Mouse (Mus musculus): ENCODE measurements around the gene Ren1. TPM values are rescaled to one million over a fixed set of nuclear protein-coding genes. Genes with fewer than 3 reads are reported as not detected.

Gene Ren1
- total and polyA plus RNA-seq, 2 experiments from 2014 or later: 0.07 TPM; not detected in 1

DNA sequence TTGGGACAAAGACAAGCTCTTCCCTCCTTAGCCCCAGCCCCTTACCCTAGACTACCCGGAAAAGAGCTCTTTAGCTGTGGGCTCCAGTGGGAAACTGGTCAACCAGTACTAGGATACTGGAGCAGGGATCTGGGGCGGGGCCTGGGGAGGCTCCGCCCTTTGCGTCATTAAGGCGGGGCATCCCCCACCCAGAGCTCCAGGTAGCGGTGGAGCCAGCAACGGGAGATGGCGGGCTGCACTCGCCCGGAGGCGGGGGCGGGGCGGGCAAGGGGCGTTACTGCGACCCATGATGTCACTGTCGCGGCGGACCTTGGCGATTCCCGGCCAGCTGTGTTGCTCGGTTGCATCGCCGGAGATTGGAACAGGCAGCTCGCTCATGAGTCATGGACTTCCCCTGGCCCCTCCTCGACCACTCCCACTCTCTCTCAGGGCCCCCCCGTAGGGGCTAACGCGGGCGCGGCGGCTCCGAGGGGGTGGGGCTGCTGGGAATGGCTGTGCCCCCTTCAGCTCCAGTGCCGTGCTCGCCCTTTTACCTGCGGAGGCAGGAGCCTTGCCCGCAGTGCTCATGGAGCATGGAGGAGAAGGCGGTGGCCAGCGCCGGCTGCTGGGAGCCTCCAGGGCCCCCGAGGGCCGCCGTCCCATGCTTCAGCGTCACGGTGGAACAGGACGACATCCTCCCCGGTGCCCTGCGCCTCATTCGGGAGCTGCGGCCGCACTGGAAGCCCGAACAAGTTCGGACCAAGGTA lies 13.1 kb downstream of the Ren1 start, which contains the start of gene Etnk2:
Gene Etnk2, plus strand, starts transcription at position 297 of the 746 bp plus-strand sequence.
- H3K27ac ChIP-seq (ENCODE audit: low read depth): no peak within 1 kb of the TSS
- peaks cover 29% of the 10 kb centered on the region for H3K4me1 ChIP-seq (ENCODE audit: control insufficient read depth, insufficient read depth)
- H3K36me3 ChIP-seq (replicated peaks; ENCODE audit: control insufficient read depth, insufficient read depth, low read length): no peaks in the 10 kb centered on the region
- no peaks in the 10 kb centered on the region for H3K9me3 ChIP-seq (replicated peaks; ENCODE audit: control insufficient read depth, low read length)
- H3K27me3 ChIP-seq (ENCODE audit: control insufficient read depth, insufficient read depth, low read length): peaks cover 31% of the 10 kb centered on the region
- 1% methylated on average over 48 of the region's 52 CpGs for WGBS
- peak; percentile 66 for DNase-seq (ENCODE audit: low spot score)
- ATAC-seq (ENCODE audit: insufficient read depth, low read depth): peak; percentile 59
- peak within 1 kb of the TSS; percentile 60 for H3K4me3 ChIP-seq (ENCODE audit: low read depth, low read length)
- TF ChIP-seq CTCF (IDR thresholded peaks at IDR 0.05; ENCODE audit: low read depth) (no peak), EP300 (IDR thresholded peaks at IDR 0.05; ENCODE audit: low read depth) (no peak)
- peak within 1 kb of the TSS; percentile 97 for H3K4me2 ChIP-seq (ENCODE audit: low read depth, low read length)
- peak within 1 kb of the TSS; percentile 41; the same call in 1 of the 2 replicates for H3K9ac ChIP-seq (replicated peaks; ENCODE audit: low read depth, low read length)

DNA sequence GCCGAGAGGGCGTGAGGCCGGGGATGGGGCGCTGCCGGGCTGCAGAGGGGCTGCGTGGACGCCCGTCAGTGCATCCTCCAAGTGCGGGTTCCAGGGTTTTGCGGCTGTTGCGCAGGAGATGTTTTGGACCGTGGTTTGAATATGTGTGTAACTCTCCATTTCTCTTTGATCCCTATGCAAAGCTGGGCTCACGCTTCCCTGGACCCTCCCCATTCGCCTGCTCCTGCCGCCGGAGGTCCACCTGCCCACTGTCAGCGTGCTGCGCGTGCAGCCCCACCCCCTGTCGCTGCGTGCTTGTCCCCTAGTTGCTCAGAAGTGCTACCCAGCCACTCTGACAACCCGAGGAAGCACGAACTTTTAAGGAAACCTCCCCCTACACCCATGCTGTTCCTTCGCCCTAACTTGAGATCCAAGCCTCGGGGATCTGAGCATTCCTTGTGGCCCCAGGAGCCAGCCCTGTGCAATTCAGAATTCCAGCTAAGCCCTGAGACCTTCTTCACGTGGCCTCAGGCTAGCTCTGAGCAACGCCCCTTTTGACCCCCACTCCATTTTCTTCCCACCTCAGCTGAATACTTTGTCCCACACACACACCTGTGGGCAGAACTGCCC lies 13.8 kb downstream of the Ren1 start:
- H3K27ac ChIP-seq (ENCODE audit: low read depth): no peak overlapping the region
- TF ChIP-seq CTCF (IDR thresholded peaks at IDR 0.05; ENCODE audit: low read depth): no peak
- no peak for TF ChIP-seq EP300 (IDR thresholded peaks at IDR 0.05; ENCODE audit: low read depth)
- H3K9me3 ChIP-seq (replicated peaks; ENCODE audit: control insufficient read depth, low read length): no peaks in the 10 kb centered on the region
- H3K4me2 ChIP-seq (ENCODE audit: low read depth, low read length): peak overlapping the region; percentile 97
- peaks cover 29% of the 10 kb centered on the region for H3K4me1 ChIP-seq (ENCODE audit: control insufficient read depth, insufficient read depth)
- peaks cover 31% of the 10 kb centered on the region for H3K27me3 ChIP-seq (ENCODE audit: control insufficient read depth, insufficient read depth, low read length)
- H3K4me3 ChIP-seq (ENCODE audit: low read depth, low read length): peak overlapping the region; percentile 60
- H3K36me3 ChIP-seq (replicated peaks; ENCODE audit: control insufficient read depth, insufficient read depth, low read length): no peaks in the 10 kb centered on the region
- no peak for ATAC-seq (ENCODE audit: insufficient read depth, low read depth)
- no peak for DNase-seq (ENCODE audit: low spot score)
- peak overlapping the region; percentile 41; the same call in 1 of the 2 replicates for H3K9ac ChIP-seq (replicated peaks; ENCODE audit: low read depth, low read length)
- 8% methylated on average over 27 of the region's 27 CpGs for WGBS

DNA sequence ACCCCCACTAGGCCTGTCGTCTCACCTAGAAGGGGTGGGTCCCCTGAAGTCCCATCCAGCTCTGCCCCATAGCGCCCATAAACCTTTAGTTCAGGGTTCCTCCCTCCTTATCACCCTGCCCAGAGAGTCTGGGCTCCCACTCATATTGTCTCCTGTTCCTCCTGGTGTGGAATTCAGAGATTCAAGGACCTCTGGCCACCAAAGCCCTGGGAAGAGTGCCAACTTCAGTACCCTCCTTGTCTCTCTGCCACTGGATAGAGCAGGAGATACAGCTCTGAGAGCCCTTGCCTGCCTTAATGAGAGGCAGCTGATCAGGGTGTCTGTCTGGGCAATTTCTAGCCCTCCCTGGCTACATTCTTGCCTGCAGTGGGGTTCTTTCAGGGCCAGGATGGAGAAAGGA lies 14.6 kb downstream of the Ren1 start:
- no peak overlapping the region for H3K9ac ChIP-seq (replicated peaks; ENCODE audit: low read depth, low read length)
- WGBS: 35% methylated on average over 2 of the region's 2 CpGs
- no peak overlapping the region for H3K4me2 ChIP-seq (ENCODE audit: low read depth, low read length)
- ATAC-seq (ENCODE audit: insufficient read depth, low read depth) (no peak), DNase-seq (ENCODE audit: low spot score) (no peak)
- H3K9me3 ChIP-seq (replicated peaks; ENCODE audit: control insufficient read depth, low read length): no peaks in the 10 kb centered on the region
- no peak overlapping the region for H3K4me3 ChIP-seq (ENCODE audit: low read depth, low read length)
- no peak overlapping the region for H3K27ac ChIP-seq (ENCODE audit: low read depth)
- peaks cover 29% of the 10 kb centered on the region for H3K4me1 ChIP-seq (ENCODE audit: control insufficient read depth, insufficient read depth)
- no peaks in the 10 kb centered on the region for H3K36me3 ChIP-seq (replicated peaks; ENCODE audit: control insufficient read depth, insufficient read depth, low read length)
- TF ChIP-seq CTCF (IDR thresholded peaks at IDR 0.05; ENCODE audit: low read depth): no peak
- TF ChIP-seq EP300 (IDR thresholded peaks at IDR 0.05; ENCODE audit: low read depth): no peak
- peaks cover 28% of the 10 kb centered on the region for H3K27me3 ChIP-seq (ENCODE audit: control insufficient read depth, insufficient read depth, low read length)

DNA sequence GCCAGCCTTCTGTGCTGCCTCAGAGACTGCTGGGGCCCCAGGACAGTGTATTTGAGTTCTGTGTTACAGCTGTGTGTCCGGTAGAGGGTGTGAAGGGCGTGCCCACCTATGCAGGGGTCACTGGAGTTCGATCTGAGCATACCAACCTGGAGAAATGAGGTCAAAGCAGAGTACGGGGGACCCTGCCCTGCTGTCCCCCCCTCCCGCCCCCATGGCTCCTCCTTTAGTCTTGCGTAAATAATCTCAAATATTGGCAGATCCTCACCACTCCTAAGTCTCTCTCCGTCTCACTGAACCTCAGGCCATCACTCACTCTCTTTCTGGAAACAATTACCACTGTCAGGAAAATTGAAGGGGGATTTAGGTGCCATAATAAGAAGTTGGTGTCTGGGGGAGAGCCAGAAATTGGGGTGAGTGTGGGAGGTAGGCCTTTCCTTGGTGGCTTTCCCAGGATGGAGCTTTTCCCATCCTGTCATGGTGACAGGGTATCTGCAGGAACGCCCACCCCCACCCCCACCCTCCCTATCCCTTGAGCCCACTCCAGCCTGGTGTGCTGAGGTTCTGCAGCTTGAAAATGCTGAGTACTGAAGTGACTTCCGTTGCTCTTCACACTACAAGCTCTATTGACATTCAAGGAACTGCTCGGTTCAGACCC lies 16.8 kb downstream of the Ren1 start:
- Histone ChIP-seq H3K4me1 (ENCODE audit: control insufficient read depth, insufficient read depth) (peaks cover 29% of the 10 kb centered on the region), H3K9me3 (replicated peaks; ENCODE audit: control insufficient read depth, low read length) (no peaks in the 10 kb centered on the region), H3K36me3 (replicated peaks; ENCODE audit: control insufficient read depth, insufficient read depth, low read length) (no peaks in the 10 kb centered on the region), H3K27me3 (ENCODE audit: control insufficient read depth, insufficient read depth, low read length) (peaks cover 28% of the 10 kb centered on the region), H3K27ac (ENCODE audit: low read depth) (no peak overlapping the region), H3K9ac (replicated peaks; ENCODE audit: low read depth, low read length) (no peak overlapping the region), H3K4me2 (ENCODE audit: low read depth, low read length) (no peak overlapping the region), H3K4me3 (ENCODE audit: low read depth, low read length) (no peak overlapping the region)
- WGBS: 58% methylated on average over 10 of the region's 10 CpGs
- ATAC-seq (ENCODE audit: insufficient read depth, low read depth) (no peak), DNase-seq (ENCODE audit: low spot score) (no peak)
- no peak for TF ChIP-seq EP300 (IDR thresholded peaks at IDR 0.05; ENCODE audit: low read depth)
- no peak for TF ChIP-seq CTCF (IDR thresholded peaks at IDR 0.05; ENCODE audit: low read depth)

GRCm38 (mm10) chr1:133367606-133368488 lies 17.5 kb downstream of the Ren1 start:
- Histone ChIP-seq H3K27ac (ENCODE audit: low read depth) (peak overlapping the region; percentile 38; the same call in 1 of the 2 replicates), H3K4me3 (ENCODE audit: low read depth, low read length) (no peak overlapping the region), H3K9ac (replicated peaks; ENCODE audit: low read depth, low read length) (no peak overlapping the region), H3K27me3 (ENCODE audit: control insufficient read depth, insufficient read depth, low read length) (peaks cover 28% of the 10 kb centered on the region), H3K4me2 (ENCODE audit: low read depth, low read length) (no peak overlapping the region), H3K36me3 (replicated peaks; ENCODE audit: control insufficient read depth, insufficient read depth, low read length) (no peaks in the 10 kb centered on the region), H3K9me3 (replicated peaks; ENCODE audit: control insufficient read depth, low read length) (no peaks in the 10 kb centered on the region), H3K4me1 (ENCODE audit: control insufficient read depth, insufficient read depth) (peaks cover 29% of the 10 kb centered on the region)
- DNase-seq (ENCODE audit: low spot score) (no peak), ATAC-seq (ENCODE audit: insufficient read depth, low read depth) (peak; percentile 25; the same call in 1 of the 2 replicates)
- TF ChIP-seq CTCF (IDR thresholded peaks at IDR 0.05; ENCODE audit: low read depth): no peak
- TF ChIP-seq EP300 (IDR thresholded peaks at IDR 0.05; ENCODE audit: low read depth): no peak
- 17% methylated on average over 11 of the region's 11 CpGs for WGBS

Data from heart, postnatal 0 days (tissue).